Mouse (Mus musculus) bone marrow, adult 2 months (tissue): Measurements from ENCODE around the gene Mitf.

Experiments used
- CTCF ChIP-seq: fragments of 200-500 bp; IDR thresholded peaks from 2 replicates; pipeline ENCODE4 v1.5.1; 2011; ENCODE audit warnings: low read length, control low read depth; ENCODE audit not compliant: control insufficient read depth, insufficient read depth
- POLR2A ChIP-seq: fragments of 200-500 bp; IDR thresholded peaks from 2 replicates; pipeline ENCODE4 v1.6.1; 2011; ENCODE audit warnings: low read depth, mild to moderate bottlenecking, control low read depth, low read length, borderline replicate concordance; ENCODE audit not compliant: control insufficient read depth

GRCm38 (mm10) chr6:97832501-97832900, 25.6 kb downstream of the Mitf start:
- TF ChIP-seq POLR2A (no peak), CTCF (no peak)
